In genomic region chr14:62001481-62001949, GRCm38 (mm10) we compare ENCODE assay signal across 8 mouse cellular contexts.
DNase-seq lines count a peak whose midpoint lies in the region; ATAC-seq lines count a peak whose summit lies in the region.
"Had no signal": no experiment of that assay in that cellular context is flagged by ENCODE, and none has a peak within 500 bp of the region (broad histone marks: within the 10 kb centered on the region; RNA-seq: fewer than 3 reads in every experiment).

No protein-coding gene starts in this region.

- no peaks in the 10 kb centered on the region for H3K27me3 ChIP-seq in liver, embryonic 15.5 days
- H3K27me3 ChIP-seq in liver, embryonic 11.5 days (replicated peaks; ENCODE audit: control insufficient read depth, insufficient read depth, low read length), result no peaks in the 10 kb centered on the region
- no peaks in the 10 kb centered on the region for H3K27me3 ChIP-seq in embryonic facial prominence, embryonic 10.5 days (replicated peaks; ENCODE audit: low read depth, poor library complexity, severe bottlenecking)
- H3K27me3 ChIP-seq in kidney, embryonic 15.5 days, result no peaks in the 10 kb centered on the region
- H3K27me3 ChIP-seq: neural tube, embryonic 13.5 days had no signal

- ATAC-seq in liver, embryonic 15.5 days (ENCODE audit: insufficient read depth), result no peak
- ATAC-seq in liver, embryonic 11.5 days (replicated peaks; ENCODE audit: low FRiP score), result no peak
- no peak; the same call in 1 of the 2 replicates for ATAC-seq in kidney, embryonic 15.5 days (replicated peaks; ENCODE audit: low FRiP score)

- no peak for DNase-seq in liver, embryonic 11.5 days (ENCODE audit: low spot score)
- peak; percentile 20 for DNase-seq in embryonic facial prominence, embryonic 10.5 days (ENCODE audit: low spot score)
- DNase-seq in retina, adult 2 months (ENCODE audit: low read depth, low spot score), result peak; percentile 56
- no peak for DNase-seq in thymus, postnatal 36 days
- DNase-seq in ovary, postnatal 36 days (ENCODE audit: low spot score), result no peak

- H3K36me3 ChIP-seq in liver, embryonic 15.5 days (replicated peaks), result no peaks in the 10 kb centered on the region
- H3K36me3 ChIP-seq in liver, embryonic 11.5 days (ENCODE audit: control insufficient read depth, insufficient read depth, low read length), result no peaks in the 10 kb centered on the region
- no peaks in the 10 kb centered on the region for H3K36me3 ChIP-seq in embryonic facial prominence, embryonic 10.5 days (replicated peaks)
- no peaks in the 10 kb centered on the region for H3K36me3 ChIP-seq in kidney, embryonic 15.5 days
- H3K36me3 ChIP-seq: neural tube, embryonic 13.5 days had no signal

- H3K9me3 ChIP-seq in liver, embryonic 15.5 days (replicated peaks), result no peaks in the 10 kb centered on the region
- H3K9me3 ChIP-seq in liver, embryonic 11.5 days (ENCODE audit: control insufficient read depth, low read length), result no peaks in the 10 kb centered on the region
- no peaks in the 10 kb centered on the region for H3K9me3 ChIP-seq in embryonic facial prominence, embryonic 10.5 days
- H3K9me3 ChIP-seq in kidney, embryonic 15.5 days (replicated peaks), result no peaks in the 10 kb centered on the region
- H3K9me3 ChIP-seq: neural tube, embryonic 13.5 days had no signal

- H3K9ac ChIP-seq in liver, embryonic 15.5 days, result no peak overlapping the region
- no peak overlapping the region for H3K9ac ChIP-seq in liver, embryonic 11.5 days (ENCODE audit: low read depth, low read length)
- no peak overlapping the region for H3K9ac ChIP-seq in kidney, embryonic 15.5 days
- H3K9ac ChIP-seq: neural tube, embryonic 13.5 days had no signal

- no peaks in the 10 kb centered on the region for H3K4me1 ChIP-seq in liver, embryonic 15.5 days (replicated peaks)
- no peaks in the 10 kb centered on the region for H3K4me1 ChIP-seq in liver, embryonic 11.5 days (replicated peaks; ENCODE audit: control insufficient read depth, insufficient read depth, low read length)
- H3K4me1 ChIP-seq in embryonic facial prominence, embryonic 10.5 days, result peaks cover 30% of the 10 kb centered on the region
- peaks cover 22% of the 10 kb centered on the region for H3K4me1 ChIP-seq in kidney, embryonic 15.5 days

- 14% methylated on average over 7 of the region's 7 CpGs for WGBS in liver, embryonic 15.5 days (ENCODE audit: insufficient replicate concordance)
- WGBS in liver, embryonic 11.5 days, result 24% methylated on average over 7 of the region's 7 CpGs
- WGBS in embryonic facial prominence, embryonic 10.5 days, result 31% methylated on average over 7 of the region's 7 CpGs
- 27% methylated on average over 7 of the region's 7 CpGs for WGBS in kidney, embryonic 15.5 days

- H3K4me3 ChIP-seq in liver, embryonic 15.5 days (replicated peaks), result no peak overlapping the region
- no peak overlapping the region for H3K4me3 ChIP-seq in liver, embryonic 11.5 days (ENCODE audit: low read depth, low read length)
- no peak overlapping the region for H3K4me3 ChIP-seq in embryonic facial prominence, embryonic 10.5 days
- no peak overlapping the region for H3K4me3 ChIP-seq in kidney, embryonic 15.5 days (replicated peaks)
- H3K4me3 ChIP-seq: neural tube, embryonic 13.5 days had no signal

- H3K4me2 ChIP-seq in liver, embryonic 15.5 days, result no peak overlapping the region
- no peak overlapping the region for H3K4me2 ChIP-seq in liver, embryonic 11.5 days
- H3K4me2 ChIP-seq in kidney, embryonic 15.5 days, result 0 out of 2 replicates have a peak overlapping the region, but pooled peaks have one; percentile 0
- H3K4me2 ChIP-seq: neural tube, embryonic 13.5 days had no signal

- peak overlapping the region; percentile 48; the same call in 1 of the 2 replicates for H3K27ac ChIP-seq in liver, embryonic 15.5 days (replicated peaks)
- no peak overlapping the region; the same call in 1 of the 2 replicates for H3K27ac ChIP-seq in liver, embryonic 11.5 days (ENCODE audit: low read depth, low read length)
- peak overlapping the region; percentile 73 for H3K27ac ChIP-seq in embryonic facial prominence, embryonic 10.5 days (replicated peaks)
- H3K27ac ChIP-seq in kidney, embryonic 15.5 days, result peak overlapping the region; percentile 75
- H3K27ac ChIP-seq: neural tube, embryonic 13.5 days had no signal

Comparison
In these comparisons a context has a peak if more than half of its experiments do, and no peak if none do; other contexts are left out.
1. DNase-seq: peak in embryonic facial prominence, embryonic 10.5 days (single experiment) and retina, adult 2 months (single experiment); none in liver, embryonic 11.5 days (single experiment), thymus, postnatal 36 days (0 of 2) and ovary, postnatal 36 days (single experiment).